8 mouse cellular contexts compared by ENCODE assay signal in genomic region chr8:125054436-125054810, GRCm38 (mm10). TPM values are rescaled to one million over a fixed set of nuclear protein-coding genes. Genes with fewer than 3 reads are reported as not detected.
DNase-seq lines count a peak whose midpoint lies in the region; ATAC-seq lines count a peak whose summit lies in the region.

No protein-coding gene starts in this region.

- 0 out of 2 replicates have a peak overlapping the region, but pooled peaks have one; percentile 36 for H3K27ac ChIP-seq in hindbrain, embryonic 11.5 days (ENCODE audit: low read depth, low read length)

- no peak for ATAC-seq in hindbrain, embryonic 11.5 days (ENCODE audit: low FRiP score)
- ATAC-seq in megakaryocyte, adult 5-6 weeks (ENCODE audit: poor library complexity, severe bottlenecking) = peak; percentile 81

- no peaks in the 10 kb centered on the region for H3K9me3 ChIP-seq in hindbrain, embryonic 11.5 days (ENCODE audit: control insufficient read depth, low read length)

- H3K4me2 ChIP-seq in hindbrain, embryonic 11.5 days (replicated peaks; ENCODE audit: low read depth, low read length) = peak overlapping the region; percentile 97

- H3K4me3 ChIP-seq in hindbrain, embryonic 11.5 days (ENCODE audit: low read depth, low read length) = peak overlapping the region; percentile 57

- intact Hi-C loops in left cerebral cortex, postnatal 10 days (cut with DNase I) = no loop called here

- peak overlapping the region; percentile 60 for H3K9ac ChIP-seq in hindbrain, embryonic 11.5 days (ENCODE audit: low read depth, low read length)

- H3K27me3 ChIP-seq in hindbrain, embryonic 11.5 days (ENCODE audit: control insufficient read depth, insufficient read depth, low read length) = peaks cover 34% of the 10 kb centered on the region

- DNase-seq in layer of hippocampus, adult 11-12 months (ENCODE audit: low spot score) = peak; percentile 45
- no peak for DNase-seq in layer of hippocampus, adult 8-10 months (ENCODE audit: low spot score in 2 of 2)
- peak; percentile 67 for DNase-seq in adrenal gland, postnatal 25 days
- peak; percentile 41 to 49 for DNase-seq in frontal cortex, postnatal 10 days (ENCODE audit: low spot score in 2 of 2)
- DNase-seq in hindbrain, embryonic 11.5 days (ENCODE audit: low spot score) = peak; percentile 57
- DNase-seq in left cerebral cortex, postnatal 10 days (ENCODE audit: extremely low spot score in 1 of 2, low spot score in 2 of 2) = peak; percentile 31 to 85
- peak; percentile 48 to 57 for DNase-seq in spleen, postnatal 36 days (ENCODE audit: low spot score in 2 of 2)

- WGBS in hindbrain, embryonic 11.5 days = under 1% methylated on average over 37 of the region's 38 CpGs

- H3K4me1 ChIP-seq in hindbrain, embryonic 11.5 days (replicated peaks; ENCODE audit: control insufficient read depth, insufficient read depth, low read length) = no peaks in the 10 kb centered on the region

- no peaks in the 10 kb centered on the region for H3K36me3 ChIP-seq in hindbrain, embryonic 11.5 days (ENCODE audit: control insufficient read depth, insufficient read depth, low read length)

RNA-seq across cellular contexts. Expression of gene Disc1, which starts 0.4 kb away (rescaled TPM):
- 1 to 10 TPM; 4.3 to 5.0 (median 4.8) TPM for total RNA-seq in layer of hippocampus, adult 8-10 months (2022)
- 2.4 and 2.5 TPM in 2 replicates for total RNA-seq in adrenal gland, postnatal 25 days (2021)
- 1.2 and 1.6 TPM in 2 replicates for polyA plus RNA-seq in hindbrain, embryonic 11.5 days (2014; fragmentation: Nextera tagmentation; extraction: Ambion mirVana)
- 1 to 10 TPM; 1.9 to 3.1 TPM for total RNA-seq in left cerebral cortex, postnatal 10 days (2021)
- total RNA-seq in megakaryocyte, adult 5-6 weeks (2015) = 3.0 and 5.6 TPM in 2 replicates
- 4.3 and 8.2 TPM in 2 replicates for total RNA-seq in megakaryocyte, adult 5-6 weeks (2017)

RNA-seq across cellular contexts. Expression of gene Tsnax, which starts 41.6 kb away (rescaled TPM):
- total RNA-seq in layer of hippocampus, adult 8-10 months (2022) = 100 to 1,000 TPM; 147 to 154 (median 150) TPM
- 84.8 and 93.5 TPM in 2 replicates for total RNA-seq in adrenal gland, postnatal 25 days (2021)
- 149 and 156 TPM in 2 replicates for polyA plus RNA-seq in hindbrain, embryonic 11.5 days (2014; fragmentation: Nextera tagmentation; extraction: Ambion mirVana)
- 10 to 100 TPM; 79.3 to 84.7 TPM for total RNA-seq in left cerebral cortex, postnatal 10 days (2021)
- total RNA-seq in megakaryocyte, adult 5-6 weeks (2015) = 36.7 and 37.0 TPM in 2 replicates
- total RNA-seq in megakaryocyte, adult 5-6 weeks (2017) = 40.9 and 45.0 TPM in 2 replicates

Comparison
In these comparisons a context has a peak if more than half of its experiments do, and no peak if none do; other contexts are left out.
1. DNase-seq: peak in layer of hippocampus, adult 11-12 months (single experiment), adrenal gland, postnatal 25 days (single experiment), frontal cortex, postnatal 10 days (2 of 2), hindbrain, embryonic 11.5 days (single experiment), left cerebral cortex, postnatal 10 days (2 of 2) and spleen, postnatal 36 days (2 of 2); none in layer of hippocampus, adult 8-10 months (0 of 2).